Mouse (Mus musculus): ENCODE results near the gene Slpi. TPM values are rescaled to one million over a fixed set of nuclear protein-coding genes. Genes with fewer than 3 reads are reported as not detected.
"Not testable (repeated sequence)": the region's sequence is repeated elsewhere in the genome, so short reads cannot be mapped to it uniquely, and the experiment has no call there.

Gene Slpi
- polyA plus RNA-seq, 1 experiment: 0.68 TPM

- DNase-seq (ENCODE audit: extremely low spot score in 1 of 2, low spot score in 1 of 2): not testable (repeated sequence)
These were observed 72.4 kb downstream of the Slpi start, which contains the start of gene Svs6 for GRCm38 (mm10) chr2:164316451-164316850. Gene Svs6 (plus strand): TSS chr2:164316751.

GRCm38 (mm10) chr2:164315460-164315859 is 73.4 kb downstream of the Slpi start:
- not testable (repeated sequence) for DNase-seq (ENCODE audit: extremely low spot score in 1 of 2, low spot score in 1 of 2)

DNA sequence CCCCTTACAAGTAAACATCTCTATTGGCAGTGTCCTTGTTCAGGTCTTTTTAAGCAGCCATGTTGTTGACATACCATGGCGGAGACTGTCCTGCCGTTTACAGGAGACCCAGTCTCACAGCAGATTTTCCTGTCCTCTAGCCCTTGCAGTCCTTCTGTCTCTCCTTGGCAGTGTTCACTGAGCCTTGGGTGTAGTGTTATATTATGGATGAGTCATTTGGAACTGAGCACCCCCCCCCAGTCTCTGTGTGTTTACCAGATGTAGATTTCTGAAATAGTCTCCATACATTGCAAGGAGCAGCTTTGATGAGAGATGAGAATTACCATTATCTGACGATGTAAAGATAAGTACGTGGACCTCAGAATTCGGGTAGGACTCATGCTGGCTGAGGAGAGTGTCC is 76.3 kb downstream of the Slpi start:
- DNase-seq (ENCODE audit: extremely low spot score in 1 of 2, low spot score in 1 of 2): peak; percentile 10 to 33

Other genes with a start within 250 kb of the Slpi start
- gene Kcns1, start 218.0 kb downstream of the Slpi start, polyA plus RNA-seq (2012; rRNA removed): 4.9 and 7.1 TPM in 2 replicates
- gene Wfdc5, start 206.4 kb downstream of the Slpi start, polyA plus RNA-seq (2012; rRNA removed): not detected in 2 replicates
- gene Wfdc12, start 198.5 kb downstream of the Slpi start, polyA plus RNA-seq (2012; rRNA removed): not detected in 2 replicates
- not detected in 2 replicates for gene Wfdc15a, start 189.0 kb downstream of the Slpi start, polyA plus RNA-seq (2012; rRNA removed)
- gene Wfdc15b, start 167.4 kb downstream of the Slpi start, polyA plus RNA-seq (2012; rRNA removed): 0.38 TPM in 1 of 2 replicates, not detected in the other
- gene Svs2, start 150.6 kb downstream of the Slpi start, polyA plus RNA-seq (2012; rRNA removed): not detected in 2 replicates
- gene Svs3b, start 132.5 kb downstream of the Slpi start, polyA plus RNA-seq (2012; rRNA removed): not detected in 2 replicates
- gene Svs4, start 110.6 kb downstream of the Slpi start, polyA plus RNA-seq (2012; rRNA removed): not detected in 2 replicates
- not detected in 2 replicates for gene Svs3a, start 99.8 kb downstream of the Slpi start, polyA plus RNA-seq (2012; rRNA removed)
- gene Svs6, start 72.3 kb downstream of the Slpi start, polyA plus RNA-seq (2012; rRNA removed): not detected in 2 replicates
- not detected in 2 replicates for gene Svs5, start 56.4 kb downstream of the Slpi start, polyA plus RNA-seq (2012; rRNA removed)
- gene Rbpjl, start 14.0 kb upstream of the Slpi start, polyA plus RNA-seq (2012; rRNA removed): 1.7 and 1.8 TPM in 2 replicates
- 25.8 and 25.9 TPM in 2 replicates for gene Matn4, start 16.1 kb upstream of the Slpi start, polyA plus RNA-seq (2012; rRNA removed)
- 45.0 and 46.5 TPM in 2 replicates for gene Sdc4, start 54.8 kb upstream of the Slpi start, polyA plus RNA-seq (2012; rRNA removed)
- 58.1 and 59.1 TPM in 2 replicates for gene Sys1, start 67.9 kb upstream of the Slpi start, polyA plus RNA-seq (2012; rRNA removed)
- gene Gm20458, start 71.9 kb upstream of the Slpi start, polyA plus RNA-seq (2012; rRNA removed): 9.3 and 10.0 TPM in 2 replicates
- gene Trp53tg5, start 84.6 kb upstream of the Slpi start, polyA plus RNA-seq (2012; rRNA removed): not detected in 2 replicates
- 182 and 219 TPM in 2 replicates for gene Dbndd2, start 97.0 kb upstream of the Slpi start, polyA plus RNA-seq (2012; rRNA removed)
- 80.6 and 84.7 TPM in 2 replicates for gene Pigt, start 108.4 kb upstream of the Slpi start, polyA plus RNA-seq (2012; rRNA removed)
- 0.76 and 1.2 TPM in 2 replicates for gene Wfdc2, start 173.3 kb upstream of the Slpi start, polyA plus RNA-seq (2012; rRNA removed)
- not detected in 2 replicates for gene Spint3, start 184.4 kb upstream of the Slpi start, polyA plus RNA-seq (2012; rRNA removed)
- 0.12 TPM in 1 of 2 replicates, not detected in the other for gene Wfdc6a, start 196.4 kb upstream of the Slpi start, polyA plus RNA-seq (2012; rRNA removed)
- gene Eppin, start 204.5 kb upstream of the Slpi start, polyA plus RNA-seq (2012; rRNA removed): not detected in 2 replicates
- gene Wfdc6b, start 224.4 kb upstream of the Slpi start, polyA plus RNA-seq (2012; rRNA removed): not detected in 2 replicates
- gene Wfdc8, start 224.5 kb upstream of the Slpi start, polyA plus RNA-seq (2012; rRNA removed): not detected in 2 replicates
- not detected in 2 replicates for gene Wfdc16, start 249.7 kb upstream of the Slpi start, polyA plus RNA-seq (2012; rRNA removed)